Mouse (Mus musculus): ENCODE measurements around the gene Hspe1.

GRCm38 (mm10) chr1:55048841-55049587 is 38.9 kb upstream of the Hspe1 start:
- no peak for TF ChIP-seq POLR2A (IDR thresholded peaks at IDR 0.05; ENCODE audit: borderline replicate concordance, extremely low read depth, insufficient read depth, insufficient read length, poor library complexity, severe bottlenecking)
- no peak for TF ChIP-seq CTCF (IDR thresholded peaks at IDR 0.05; ENCODE audit: borderline replicate concordance, extremely low read depth, insufficient read depth, insufficient read length)

Measured in brain, embryonic 14.5 days (tissue).